Comparison of ENCODE assay signal across 9 mouse cellular contexts in genomic region chr9:42187371-42188228, GRCm38 (mm10).
A peak's percentile ranks its signal among the peaks of the same experiment; 100 is the strongest.
DNase-seq lines count a peak whose midpoint lies in the region; ATAC-seq and TF ChIP-seq lines count a peak whose summit lies in the region.
"Had no signal": no experiment of that assay in that cellular context is flagged by ENCODE, and none has a peak within 500 bp of the region (broad histone marks: within the 10 kb centered on the region; RNA-seq: fewer than 3 reads in every experiment).

No protein-coding gene starts in this region.

- no peak for DNase-seq in kidney, adult 18-20 months
- no peak for DNase-seq in embryonic facial prominence, embryonic 10.5 days (ENCODE audit: low spot score)
- DNase-seq in kidney, postnatal 0 days (ENCODE audit: low spot score) = peak; percentile 80
- peak; percentile 51 for DNase-seq in lung, adult 2 months
- peak; percentile 51 to 62 for DNase-seq in urinary bladder, postnatal 36 days (ENCODE audit: low spot score in 2 of 2)
- no peak for DNase-seq in spleen, postnatal 36 days (ENCODE audit: low spot score in 2 of 2)
- no peak for DNase-seq in embryo, embryonic 9.5 days (ENCODE audit: extremely low spot score)

- no peak for TF ChIP-seq POLR2A in lung, adult 2 months (IDR thresholded peaks at IDR 0.05; ENCODE audit: borderline replicate concordance, extremely low read depth, low read depth, low read length)

- WGBS in kidney, embryonic 15.5 days = 61% methylated on average over 6 of the region's 6 CpGs
- 88% methylated on average over 6 of the region's 6 CpGs for WGBS in embryonic facial prominence, embryonic 10.5 days
- WGBS in kidney, postnatal 0 days = 49% methylated on average over 6 of the region's 6 CpGs
- WGBS in lung, adult 2 months = 42% methylated on average over 6 of the region's 6 CpGs

- peaks cover 37% of the 10 kb centered on the region for H3K4me1 ChIP-seq in kidney, embryonic 15.5 days
- peaks cover 16% of the 10 kb centered on the region for H3K4me1 ChIP-seq in embryonic facial prominence, embryonic 10.5 days
- H3K4me1 ChIP-seq in kidney, postnatal 0 days (replicated peaks; ENCODE audit: insufficient read depth, low read length) = no peaks in the 10 kb centered on the region; the same call in 1 of the 2 replicates
- peaks cover 14% of the 10 kb centered on the region for H3K4me1 ChIP-seq in lung, adult 2 months (ENCODE audit: control insufficient read depth, insufficient read depth, low read length)

- no peaks in the 10 kb centered on the region for H3K9me3 ChIP-seq in kidney, embryonic 15.5 days (replicated peaks)
- H3K9me3 ChIP-seq in embryonic facial prominence, embryonic 10.5 days = no peaks in the 10 kb centered on the region
- H3K9me3 ChIP-seq in kidney, postnatal 0 days (replicated peaks; ENCODE audit: low read length) = no peaks in the 10 kb centered on the region

- no peaks in the 10 kb centered on the region for H3K27me3 ChIP-seq in kidney, embryonic 15.5 days
- no peaks in the 10 kb centered on the region for H3K27me3 ChIP-seq in embryonic facial prominence, embryonic 10.5 days (replicated peaks; ENCODE audit: low read depth, poor library complexity, severe bottlenecking)
- no peaks in the 10 kb centered on the region for H3K27me3 ChIP-seq in kidney, postnatal 0 days (ENCODE audit: insufficient read depth, low read length)

- H3K4me3 ChIP-seq in kidney, embryonic 15.5 days (replicated peaks) = no peak overlapping the region
- H3K4me3 ChIP-seq in embryonic facial prominence, embryonic 10.5 days = no peak overlapping the region
- no peak overlapping the region for H3K4me3 ChIP-seq in kidney, postnatal 0 days (replicated peaks; ENCODE audit: low read depth, low read length)
- H3K4me3 ChIP-seq in lung, adult 2 months (replicated peaks; ENCODE audit: extremely low read depth, low read depth, low read length) = no peak overlapping the region
- H3K4me3 ChIP-seq: myocyte had no signal

- ATAC-seq in kidney, embryonic 15.5 days (replicated peaks; ENCODE audit: low FRiP score) = 0 out of 2 replicates have a peak, but pooled peaks have one; percentile 15
- ATAC-seq in kidney, postnatal 0 days (replicated peaks; ENCODE audit: low FRiP score, low read depth) = no peak; the same call in 1 of the 2 replicates

- H3K36me3 ChIP-seq in kidney, embryonic 15.5 days = no peaks in the 10 kb centered on the region
- no peaks in the 10 kb centered on the region for H3K36me3 ChIP-seq in embryonic facial prominence, embryonic 10.5 days (replicated peaks)
- no peaks in the 10 kb centered on the region for H3K36me3 ChIP-seq in kidney, postnatal 0 days (ENCODE audit: insufficient read depth, low read length)

- no peak for TF ChIP-seq CTCF in kidney, postnatal 0 days (IDR thresholded peaks at IDR 0.05; ENCODE audit: low read depth)
- no peak for TF ChIP-seq CTCF in lung, adult 2 months (IDR thresholded peaks at IDR 0.05; ENCODE audit: insufficient read depth, low read length)

- H3K4me2 ChIP-seq in kidney, embryonic 15.5 days = no peak overlapping the region
- H3K4me2 ChIP-seq in kidney, postnatal 0 days (ENCODE audit: low read length) = no peak overlapping the region

- H3K9ac ChIP-seq in kidney, embryonic 15.5 days = no peak overlapping the region
- H3K9ac ChIP-seq in kidney, postnatal 0 days (ENCODE audit: low read depth, low read length) = no peak overlapping the region

- H3K27ac ChIP-seq in kidney, embryonic 15.5 days = peak overlapping the region; percentile 69
- H3K27ac ChIP-seq in embryonic facial prominence, embryonic 10.5 days (replicated peaks) = 0 out of 2 replicates have a peak overlapping the region, but pooled peaks have one; percentile 15
- H3K27ac ChIP-seq in kidney, postnatal 0 days = peak overlapping the region; percentile 63

Comparison
In these comparisons a context has a peak if more than half of its experiments do, and no peak if none do; other contexts are left out.
1. DNase-seq: peak in kidney, postnatal 0 days (single experiment), lung, adult 2 months (single experiment) and urinary bladder, postnatal 36 days (2 of 2); none in kidney, adult 18-20 months (single experiment), embryonic facial prominence, embryonic 10.5 days (single experiment), spleen, postnatal 36 days (0 of 2) and embryo, embryonic 9.5 days (single experiment).
2. H3K27ac ChIP-seq: peak in every context shown above with its lines; median percentile 69 in kidney, embryonic 15.5 days; 63 in kidney, postnatal 0 days; 15 in embryonic facial prominence, embryonic 10.5 days.